Mouse (Mus musculus): Measurements from ENCODE around the gene Actc1. TPM values are rescaled to one million over a fixed set of nuclear protein-coding genes. Genes with fewer than 3 reads are reported as not detected.

Gene Actc1
- polyA plus RNA-seq, 1 experiment from 2014 or later, result 15,377 TPM

GRCm38 (mm10) chr2:114037926-114038325 lies 15.4 kb downstream of the Actc1 start:
- ATAC-seq (replicated peaks; ENCODE audit: extremely low read depth, insufficient read depth, low FRiP score), result no peak
- Histone ChIP-seq H3K36me3 (ENCODE audit: control insufficient read depth, insufficient read depth) (no peaks in the 10 kb centered on the region), H3K9ac (ENCODE audit: low read length) (no peak overlapping the region), H3K4me2 (ENCODE audit: low read depth, low read length) (no peak overlapping the region), H3K4me3 (ENCODE audit: low read length) (no peak overlapping the region), H3K27me3 (ENCODE audit: control insufficient read depth, insufficient read depth, low read length) (no peaks in the 10 kb centered on the region), H3K27ac (ENCODE audit: low read length) (no peak overlapping the region), H3K9me3 (replicated peaks; ENCODE audit: control insufficient read depth, low read length) (no peaks in the 10 kb centered on the region), H3K4me1 (ENCODE audit: control insufficient read depth, insufficient read depth, low read length) (no peaks in the 10 kb centered on the region)
- 76% methylated on average over 2 of the region's 2 CpGs for WGBS

- ATAC-seq (replicated peaks; ENCODE audit: extremely low read depth, insufficient read depth, low FRiP score), result no peak
- 27% methylated on average over 2 of the region's 2 CpGs for WGBS
- H3K4me1 ChIP-seq (ENCODE audit: control insufficient read depth, insufficient read depth, low read length), result no peaks in the 10 kb centered on the region
Observed at GRCm38 (mm10) chr2:114032259-114032658, 21.1 kb downstream of the Actc1 start.

GRCm38 (mm10) chr2:114023383-114023782 lies 30.0 kb downstream of the Actc1 start:
- Histone ChIP-seq H3K27me3 (ENCODE audit: control insufficient read depth, insufficient read depth, low read length) (no peaks in the 10 kb centered on the region), H3K36me3 (ENCODE audit: control insufficient read depth, insufficient read depth) (no peaks in the 10 kb centered on the region), H3K4me3 (ENCODE audit: low read length) (no peak overlapping the region), H3K9ac (ENCODE audit: low read length) (no peak overlapping the region), H3K27ac (ENCODE audit: low read length) (no peak overlapping the region), H3K4me1 (ENCODE audit: control insufficient read depth, insufficient read depth, low read length) (no peaks in the 10 kb centered on the region), H3K9me3 (replicated peaks; ENCODE audit: control insufficient read depth, low read length) (no peaks in the 10 kb centered on the region), H3K4me2 (ENCODE audit: low read depth, low read length) (no peak overlapping the region)
- WGBS, result 71% methylated on average over 6 of the region's 6 CpGs
- no peak for ATAC-seq (replicated peaks; ENCODE audit: extremely low read depth, insufficient read depth, low FRiP score)

More at GRCm38 (mm10) chr2:114032259-114032658, 21.1 kb downstream of the Actc1 start:
- H3K4me3 ChIP-seq (ENCODE audit: low read length), result no peak overlapping the region
- H3K9me3 ChIP-seq (replicated peaks; ENCODE audit: control insufficient read depth, low read length), result no peaks in the 10 kb centered on the region
- no peak overlapping the region for H3K4me2 ChIP-seq (ENCODE audit: low read depth, low read length)
- no peaks in the 10 kb centered on the region for H3K27me3 ChIP-seq (ENCODE audit: control insufficient read depth, insufficient read depth, low read length)
- no peaks in the 10 kb centered on the region for H3K36me3 ChIP-seq (ENCODE audit: control insufficient read depth, insufficient read depth)
- no peak overlapping the region for H3K9ac ChIP-seq (ENCODE audit: low read length)
- H3K27ac ChIP-seq (ENCODE audit: low read length), result no peak overlapping the region

GRCm38 (mm10) chr2:114020210-114020563 lies 33.2 kb downstream of the Actc1 start:
- H3K4me1 ChIP-seq (ENCODE audit: control insufficient read depth, insufficient read depth, low read length), result no peaks in the 10 kb centered on the region
- H3K9ac ChIP-seq (ENCODE audit: low read length), result no peak overlapping the region
- no peak overlapping the region for H3K27ac ChIP-seq (ENCODE audit: low read length)
- no peak for ATAC-seq (replicated peaks; ENCODE audit: extremely low read depth, insufficient read depth, low FRiP score)
- H3K4me3 ChIP-seq (ENCODE audit: low read length), result no peak overlapping the region
- no peaks in the 10 kb centered on the region for H3K36me3 ChIP-seq (ENCODE audit: control insufficient read depth, insufficient read depth)
- peaks cover 9% of the 10 kb centered on the region for H3K27me3 ChIP-seq (ENCODE audit: control insufficient read depth, insufficient read depth, low read length)
- H3K9me3 ChIP-seq (replicated peaks; ENCODE audit: control insufficient read depth, low read length), result no peaks in the 10 kb centered on the region
- H3K4me2 ChIP-seq (ENCODE audit: low read depth, low read length), result no peak overlapping the region

- no peaks in the 10 kb centered on the region for H3K4me1 ChIP-seq (ENCODE audit: control insufficient read depth, insufficient read depth, low read length)
- ATAC-seq (replicated peaks; ENCODE audit: extremely low read depth, insufficient read depth, low FRiP score), result no peak
- 83% methylated on average over 11 of the region's 11 CpGs for WGBS
- no peak overlapping the region for H3K9ac ChIP-seq (ENCODE audit: low read length)
- no peaks in the 10 kb centered on the region for H3K9me3 ChIP-seq (replicated peaks; ENCODE audit: control insufficient read depth, low read length)
- H3K27ac ChIP-seq (ENCODE audit: low read length), result no peak overlapping the region
- H3K27me3 ChIP-seq (ENCODE audit: control insufficient read depth, insufficient read depth, low read length), result peaks cover 15% of the 10 kb centered on the region
- no peak overlapping the region for H3K4me2 ChIP-seq (ENCODE audit: low read depth, low read length)
- no peak overlapping the region for H3K4me3 ChIP-seq (ENCODE audit: low read length)
- H3K36me3 ChIP-seq (ENCODE audit: control insufficient read depth, insufficient read depth), result no peaks in the 10 kb centered on the region
Observed at GRCm38 (mm10) chr2:114019474-114020209, 33.7 kb downstream of the Actc1 start.

- Histone ChIP-seq H3K4me3 (ENCODE audit: low read length) (no peak overlapping the region), H3K9ac (ENCODE audit: low read length) (no peak overlapping the region), H3K4me1 (ENCODE audit: control insufficient read depth, insufficient read depth, low read length) (peaks cover 7% of the 10 kb centered on the region; the same call in 1 of the 2 replicates), H3K27me3 (ENCODE audit: control insufficient read depth, insufficient read depth, low read length) (peaks cover 30% of the 10 kb centered on the region), H3K4me2 (ENCODE audit: low read depth, low read length) (no peak overlapping the region), H3K36me3 (ENCODE audit: control insufficient read depth, insufficient read depth) (no peaks in the 10 kb centered on the region), H3K27ac (ENCODE audit: low read length) (no peak overlapping the region), H3K9me3 (replicated peaks; ENCODE audit: control insufficient read depth, low read length) (no peaks in the 10 kb centered on the region)
- no peak for ATAC-seq (replicated peaks; ENCODE audit: extremely low read depth, insufficient read depth, low FRiP score)
- 27% methylated on average over 10 of the region's 10 CpGs for WGBS
Observed at GRCm38 (mm10) chr2:114018136-114018535, 35.2 kb downstream of the Actc1 start.

- H3K9ac ChIP-seq (ENCODE audit: low read length), result no peak overlapping the region
- ATAC-seq (replicated peaks; ENCODE audit: extremely low read depth, insufficient read depth, low FRiP score), result no peak
- no peak overlapping the region for H3K27ac ChIP-seq (ENCODE audit: low read length)
- peaks cover 8% of the 10 kb centered on the region; the same call in 1 of the 2 replicates for H3K4me1 ChIP-seq (ENCODE audit: control insufficient read depth, insufficient read depth, low read length)
- no peak overlapping the region for H3K4me2 ChIP-seq (ENCODE audit: low read depth, low read length)
- H3K27me3 ChIP-seq (ENCODE audit: control insufficient read depth, insufficient read depth, low read length), result peaks cover 41% of the 10 kb centered on the region
- no peak overlapping the region for H3K4me3 ChIP-seq (ENCODE audit: low read length)
- WGBS, result 65% methylated on average over 6 of the region's 6 CpGs
- H3K9me3 ChIP-seq (replicated peaks; ENCODE audit: control insufficient read depth, low read length), result no peaks in the 10 kb centered on the region
- no peaks in the 10 kb centered on the region for H3K36me3 ChIP-seq (ENCODE audit: control insufficient read depth, insufficient read depth)
Observed at GRCm38 (mm10) chr2:114014839-114015238, 38.5 kb downstream of the Actc1 start.

- Histone ChIP-seq H3K4me1 (ENCODE audit: control insufficient read depth, insufficient read depth, low read length) (peaks cover 8% of the 10 kb centered on the region; the same call in 1 of the 2 replicates), H3K36me3 (ENCODE audit: control insufficient read depth, insufficient read depth) (no peaks in the 10 kb centered on the region), H3K9ac (ENCODE audit: low read length) (no peak overlapping the region), H3K4me2 (ENCODE audit: low read depth, low read length) (peak overlapping the region; percentile 88), H3K9me3 (replicated peaks; ENCODE audit: control insufficient read depth, low read length) (no peaks in the 10 kb centered on the region), H3K27ac (ENCODE audit: low read length) (no peak overlapping the region), H3K27me3 (ENCODE audit: control insufficient read depth, insufficient read depth, low read length) (peaks cover 41% of the 10 kb centered on the region), H3K4me3 (ENCODE audit: low read length) (peak overlapping the region; percentile 57)
- WGBS, result 2% methylated on average over 13 of the region's 13 CpGs
- ATAC-seq (replicated peaks; ENCODE audit: extremely low read depth, insufficient read depth, low FRiP score), result no peak
Observed at GRCm38 (mm10) chr2:114013846-114014245, 39.5 kb downstream of the Actc1 start.

- Histone ChIP-seq H3K4me2 (ENCODE audit: low read depth, low read length) (peak within 1 kb of the TSS; percentile 88), H3K4me3 (ENCODE audit: low read length) (peak within 1 kb of the TSS; percentile 57), H3K9me3 (replicated peaks; ENCODE audit: control insufficient read depth, low read length) (no peaks in the 10 kb centered on the region), H3K27ac (ENCODE audit: low read length) (no peak within 1 kb of the TSS), H3K36me3 (ENCODE audit: control insufficient read depth, insufficient read depth) (no peaks in the 10 kb centered on the region), H3K9ac (ENCODE audit: low read length) (no peak within 1 kb of the TSS; the same call in 1 of the 2 replicates), H3K27me3 (ENCODE audit: control insufficient read depth, insufficient read depth, low read length) (peaks cover 41% of the 10 kb centered on the region), H3K4me1 (ENCODE audit: control insufficient read depth, insufficient read depth, low read length) (peaks cover 8% of the 10 kb centered on the region; the same call in 1 of the 2 replicates)
- ATAC-seq (replicated peaks; ENCODE audit: extremely low read depth, insufficient read depth, low FRiP score), result no peak
- WGBS, result under 1% methylated on average over 60 of the region's 60 CpGs
Observed at GRCm38 (mm10) chr2:114013295-114013771, 40.0 kb downstream of the Actc1 start, which contains the start of gene Gjd2. TSS of gene Gjd2 (minus strand) at chr2:114013619.

Data from heart, embryonic 16.5 days (tissue).